Mouse (Mus musculus) layer of hippocampus, adult 11-12 months (tissue): ENCODE measurements around the gene Gpr1.
"Not testable (repeated sequence)": the region's sequence is repeated elsewhere in the genome, so short reads cannot be mapped to it uniquely, and the experiment has no call there.

ENCODE experiments used
- DNase-seq: peaks from one replicate; pipeline ENCODE4 v3.0.0; 2022; ENCODE audit warnings: low spot score

The Gpr1 gene

DNA sequence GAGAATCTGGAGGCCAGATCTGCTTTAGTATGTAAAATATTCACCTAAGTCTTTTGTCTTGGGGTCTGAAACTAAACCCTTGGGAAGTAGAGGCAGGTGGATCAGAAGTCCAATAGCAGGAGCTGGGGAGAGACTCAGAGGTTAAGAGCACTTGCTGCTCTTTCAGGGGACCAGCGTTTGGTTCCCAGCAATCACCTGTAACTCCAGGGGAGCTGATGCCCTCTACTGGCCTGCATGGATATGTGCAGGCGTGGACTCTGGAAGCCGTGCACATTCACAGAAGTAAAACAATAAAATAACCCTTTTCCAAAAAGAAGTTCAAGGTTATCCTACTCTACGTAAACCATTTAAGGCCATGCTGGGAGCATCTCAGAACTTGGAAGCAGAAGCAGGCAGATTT, 4.9 kb upstream of the Gpr1 start:
- no peak for DNase-seq

DNA sequence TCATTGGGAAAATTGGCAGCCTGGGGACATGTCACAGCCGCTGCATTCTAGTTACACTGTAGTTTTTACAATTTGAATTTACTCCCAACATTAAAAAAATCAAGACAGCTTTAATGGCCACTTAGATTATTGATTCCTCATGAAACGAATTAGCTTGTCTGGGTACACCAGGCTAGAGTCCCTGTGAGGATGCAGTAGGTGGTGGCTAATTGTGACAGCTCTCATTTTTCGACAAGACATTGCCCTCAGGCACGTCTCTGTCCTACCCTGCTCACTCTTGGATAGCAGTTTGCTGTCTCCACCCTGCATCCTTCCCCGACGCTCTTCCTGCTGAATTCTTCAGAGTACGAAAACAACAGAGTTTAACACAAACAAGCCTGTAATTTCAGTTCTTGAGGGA, 288 bp upstream of the Gpr1 start:
- DNase-seq: no peak

DNA sequence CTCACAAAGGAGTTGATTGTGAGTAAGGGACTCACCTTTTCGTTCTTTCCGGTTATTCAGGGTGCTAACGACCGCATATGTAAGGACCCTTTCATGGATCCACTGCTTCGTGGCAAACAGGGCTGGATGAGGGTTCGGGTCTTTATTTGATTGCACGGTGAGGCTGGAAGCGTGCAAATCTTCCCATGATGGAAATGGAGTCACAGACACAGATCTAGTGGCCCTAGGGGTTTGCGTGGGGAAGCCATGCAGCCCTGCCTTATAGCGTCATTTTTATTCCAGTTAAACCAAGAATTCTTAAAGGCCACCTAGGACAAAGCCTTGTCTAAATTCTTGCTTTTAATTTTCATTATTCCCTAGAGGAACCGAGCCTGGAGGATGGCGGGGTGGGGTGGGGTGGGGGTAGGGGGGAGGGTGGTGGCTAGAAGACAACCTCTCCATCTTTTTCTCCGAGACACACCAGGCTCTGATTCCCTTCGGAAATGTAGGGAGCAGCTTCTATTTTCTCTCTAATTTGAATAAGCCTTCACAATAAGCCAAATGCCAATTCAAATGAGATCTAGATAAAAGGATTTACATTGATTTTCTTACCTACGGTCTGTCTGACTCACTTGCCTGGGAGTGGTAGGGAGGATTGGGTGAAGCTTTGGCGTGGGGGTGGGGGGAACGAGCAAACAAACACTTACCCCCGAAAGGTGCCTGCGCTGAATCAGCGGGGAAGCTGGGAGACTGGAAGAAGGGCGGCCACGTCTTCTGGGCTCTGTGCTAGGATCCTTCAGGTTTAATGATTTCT, 669 bp downstream of the Gpr1 start:
- no peak for DNase-seq

DNA sequence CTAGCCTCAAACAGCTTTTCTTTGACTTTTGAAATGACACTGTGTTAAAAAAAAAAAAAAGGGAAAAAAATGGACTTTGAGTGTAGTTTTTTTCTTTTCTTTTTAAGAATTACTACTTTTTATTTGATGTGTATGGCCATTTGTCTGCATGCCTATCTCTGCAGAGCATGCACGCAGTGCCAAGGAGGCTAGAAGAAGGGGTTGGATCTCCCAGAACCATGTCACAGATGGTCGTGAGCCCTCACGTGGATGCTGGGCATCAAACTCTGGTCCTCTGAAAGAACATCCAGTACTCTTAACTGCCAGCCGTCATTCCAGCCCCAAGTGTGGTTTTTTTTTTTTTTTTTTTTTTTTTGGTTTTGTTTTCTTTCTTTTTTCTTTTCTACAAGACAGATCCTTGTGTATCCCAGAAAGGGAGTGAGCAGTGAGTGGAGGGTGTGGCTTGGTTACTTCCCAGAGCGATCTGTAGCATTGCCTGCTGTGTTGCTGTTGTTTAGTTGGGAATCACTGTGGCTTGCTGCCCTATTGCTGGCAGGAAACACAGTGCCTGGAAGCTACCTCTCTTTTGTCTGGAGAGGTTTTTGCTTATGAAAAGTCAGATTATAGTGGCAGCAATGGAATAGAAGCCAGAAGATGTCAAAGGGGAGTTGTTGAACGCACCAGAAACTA, 4.3 kb downstream of the Gpr1 start:
- DNase-seq: no peak

DNA sequence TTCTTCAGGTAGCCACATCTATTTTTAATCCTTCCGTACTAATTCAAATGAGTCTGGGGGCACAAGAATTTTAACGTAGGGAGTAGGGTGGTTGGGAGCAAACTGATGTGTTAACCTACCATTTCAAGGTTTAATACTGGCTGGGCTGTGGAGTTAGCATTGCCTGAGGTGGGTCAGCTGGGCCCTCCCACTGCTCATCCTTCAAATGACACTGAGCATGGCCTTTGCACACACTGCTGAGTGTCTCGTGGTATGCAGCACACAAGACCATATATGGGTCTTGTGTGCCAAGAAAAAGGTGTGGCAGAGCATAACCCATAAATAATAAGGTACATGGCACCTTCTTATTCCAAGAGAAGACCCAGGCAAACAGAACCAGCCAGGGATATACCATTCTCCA, 6.7 kb downstream of the Gpr1 start:
- DNase-seq: no peak

DNA sequence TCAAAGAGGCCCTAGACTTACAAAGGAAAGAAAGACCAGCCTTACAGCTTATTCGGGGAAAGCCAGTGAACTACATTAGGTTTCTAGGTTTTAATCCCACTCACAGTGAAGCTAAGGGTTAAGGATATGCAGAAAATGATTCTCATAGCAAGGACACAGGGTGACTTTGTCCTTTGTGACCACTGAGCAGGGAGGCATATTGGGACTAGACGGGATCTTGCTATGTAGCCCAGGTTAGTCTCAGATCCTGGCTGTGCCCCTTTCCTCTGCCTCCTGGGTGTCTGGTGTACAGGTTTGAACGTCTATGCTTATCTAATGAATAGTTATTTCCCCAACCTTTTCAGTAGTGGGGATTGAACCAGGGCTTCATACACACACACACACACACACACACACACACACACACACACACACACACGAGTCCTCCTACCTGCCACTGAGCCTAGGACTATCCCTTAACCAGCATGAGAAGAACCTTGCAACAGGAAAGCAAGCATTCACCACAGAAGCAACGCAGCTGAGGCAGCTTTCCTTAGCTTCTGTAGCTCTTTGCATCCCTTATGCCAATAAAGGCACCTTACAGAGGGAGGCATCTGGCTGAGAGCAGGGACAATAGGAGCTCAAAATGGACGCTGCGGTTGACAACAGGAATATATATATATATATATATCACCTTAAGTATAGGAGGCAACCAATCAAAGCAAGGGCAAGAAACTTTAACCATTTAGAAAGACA, 9.5 kb downstream of the Gpr1 start:
- DNase-seq: no peak

DNA sequence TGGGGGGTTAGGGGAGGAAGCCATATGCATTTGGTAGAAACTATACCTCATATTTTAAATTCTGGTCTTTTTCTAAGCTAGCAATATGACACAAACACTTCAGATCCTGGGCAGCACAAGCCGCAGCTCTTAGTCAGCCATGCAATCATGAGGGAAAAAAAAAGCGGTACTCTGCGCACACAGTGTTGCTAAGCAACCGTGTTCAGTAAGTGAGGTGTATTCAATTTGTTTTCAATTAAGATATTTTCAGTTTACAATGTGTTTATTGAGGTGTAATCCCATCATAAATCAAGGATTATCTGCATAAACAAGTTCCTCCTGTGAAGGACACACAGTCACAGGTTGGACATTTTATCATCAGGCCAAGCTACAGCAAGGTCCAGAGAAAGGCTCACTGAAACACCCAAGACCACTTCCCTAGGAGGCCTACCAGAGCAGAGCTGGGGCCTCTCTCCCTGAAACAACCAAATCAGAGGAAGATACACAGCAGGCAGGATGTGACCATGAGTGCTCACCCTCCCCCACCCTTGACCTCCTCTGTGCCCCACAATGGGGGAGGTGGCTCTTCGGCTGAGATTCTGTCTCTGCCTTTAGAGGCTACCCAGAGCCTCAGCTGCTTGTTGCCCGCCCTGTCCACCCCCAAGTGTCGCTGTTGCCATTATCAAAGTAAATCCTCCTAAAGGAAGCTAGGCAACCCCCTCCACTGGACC, 10.2 kb downstream of the Gpr1 start:
- peak; percentile 32 for DNase-seq

DNA sequence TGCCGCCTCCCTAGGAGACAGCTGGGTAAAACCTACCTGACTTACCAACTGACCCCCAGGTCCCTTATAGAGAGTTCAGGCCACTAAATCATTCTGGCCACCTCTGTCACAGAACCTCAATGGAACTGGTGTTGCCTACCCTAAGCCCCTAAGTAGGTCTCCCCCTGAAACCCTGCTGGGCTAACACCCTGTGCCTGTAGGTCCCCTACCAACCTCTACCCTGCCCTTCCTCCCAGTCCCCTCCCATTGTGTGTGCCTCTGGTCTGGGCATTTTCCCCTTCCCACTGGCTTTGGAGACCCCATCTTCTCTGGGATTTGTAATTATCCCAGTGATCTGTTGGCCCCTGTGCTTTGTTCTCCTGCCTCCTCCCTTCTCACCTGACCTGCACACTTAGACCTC, 10.9 kb downstream of the Gpr1 start:
- no peak for DNase-seq

DNA sequence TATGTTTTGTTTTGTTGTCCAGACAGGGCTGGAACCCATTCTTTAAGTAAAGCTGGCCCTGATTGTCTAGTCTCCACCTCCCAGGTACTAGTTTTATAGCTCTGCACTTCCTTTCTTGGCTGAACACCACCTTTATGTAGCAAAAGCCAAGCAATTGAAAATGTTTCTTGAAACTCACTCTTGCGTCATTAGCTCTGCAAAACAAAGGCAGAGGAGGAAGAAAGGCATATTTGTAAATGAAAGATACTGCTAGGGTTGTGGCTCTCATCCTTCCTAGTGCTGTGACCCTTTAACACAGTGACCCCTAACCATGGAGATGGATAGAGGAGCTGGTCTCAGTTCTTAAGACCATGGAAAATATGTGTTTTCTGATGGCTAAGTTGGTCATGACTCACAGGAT, 12.7 kb downstream of the Gpr1 start:
- DNase-seq: no peak

DNA sequence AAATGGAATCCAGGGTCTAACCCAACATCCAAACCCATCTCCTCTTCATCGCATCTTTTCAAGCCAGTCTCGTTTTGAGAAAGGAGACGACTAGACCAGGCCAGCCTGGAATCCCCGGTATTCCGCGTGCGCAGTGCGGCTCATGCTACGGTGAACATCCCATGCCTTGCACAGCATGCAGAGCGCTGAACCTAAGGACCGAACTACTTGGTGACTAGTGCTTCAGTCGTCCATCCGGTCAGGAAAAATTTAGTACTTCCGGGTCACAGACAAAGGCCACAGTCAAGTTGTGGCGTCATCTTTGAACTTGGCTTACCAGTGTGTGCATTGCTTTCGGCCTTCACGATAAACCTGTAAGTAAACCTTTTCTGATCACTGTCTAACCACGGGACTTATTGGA, 14.0 kb downstream of the Gpr1 start:
- no peak for DNase-seq

DNA sequence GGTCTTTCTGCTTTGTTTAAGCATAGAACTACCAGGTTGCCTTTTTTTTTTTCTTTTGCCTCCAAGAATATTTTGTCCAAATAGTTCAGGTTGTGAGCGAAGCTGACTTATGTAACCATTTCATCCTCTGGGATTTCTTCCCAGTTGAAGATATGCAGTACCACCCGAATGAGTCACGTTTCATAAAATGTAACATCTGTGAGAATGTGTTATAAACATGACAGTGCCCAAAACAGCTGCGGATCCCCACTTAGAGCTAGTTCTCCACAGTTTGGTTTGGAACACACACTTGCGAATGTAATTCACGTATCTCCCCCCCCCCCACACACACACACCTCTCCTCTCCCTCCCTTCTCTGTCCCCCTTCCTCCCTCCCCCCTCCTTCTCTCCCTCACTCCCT, 15.0 kb downstream of the Gpr1 start:
- no peak for DNase-seq

DNA sequence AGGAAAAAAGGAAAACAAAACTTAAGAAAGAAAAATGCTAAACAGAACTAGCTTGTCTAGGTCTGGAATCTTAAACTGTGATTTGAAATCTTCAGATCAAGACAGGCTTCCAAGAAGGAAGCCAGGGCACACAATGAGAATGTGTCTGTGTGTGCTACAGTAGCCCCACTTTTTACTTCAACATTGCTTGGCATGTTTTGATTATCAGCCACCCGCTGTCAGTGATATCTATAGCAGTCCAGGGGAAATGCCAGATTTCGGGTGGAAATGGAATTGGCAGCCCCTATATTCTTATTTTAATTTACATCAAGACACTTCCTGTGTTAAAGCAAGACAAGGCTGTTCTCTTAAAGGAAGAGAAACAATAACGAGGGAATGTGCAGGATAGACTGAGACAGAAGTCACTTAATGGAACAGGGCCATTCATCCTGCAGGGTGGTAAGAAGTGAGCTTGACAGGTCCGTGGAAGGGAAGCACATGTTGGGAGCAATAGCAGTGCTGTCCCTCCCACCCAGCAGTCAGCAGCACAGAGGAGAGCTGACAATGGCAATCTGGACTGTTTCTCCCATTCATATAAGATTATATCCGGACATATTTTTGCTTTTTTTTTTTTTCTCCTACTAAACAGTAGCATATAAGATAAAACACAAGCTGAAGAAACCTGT, 18.4 kb downstream of the Gpr1 start:
- no peak for DNase-seq

DNA sequence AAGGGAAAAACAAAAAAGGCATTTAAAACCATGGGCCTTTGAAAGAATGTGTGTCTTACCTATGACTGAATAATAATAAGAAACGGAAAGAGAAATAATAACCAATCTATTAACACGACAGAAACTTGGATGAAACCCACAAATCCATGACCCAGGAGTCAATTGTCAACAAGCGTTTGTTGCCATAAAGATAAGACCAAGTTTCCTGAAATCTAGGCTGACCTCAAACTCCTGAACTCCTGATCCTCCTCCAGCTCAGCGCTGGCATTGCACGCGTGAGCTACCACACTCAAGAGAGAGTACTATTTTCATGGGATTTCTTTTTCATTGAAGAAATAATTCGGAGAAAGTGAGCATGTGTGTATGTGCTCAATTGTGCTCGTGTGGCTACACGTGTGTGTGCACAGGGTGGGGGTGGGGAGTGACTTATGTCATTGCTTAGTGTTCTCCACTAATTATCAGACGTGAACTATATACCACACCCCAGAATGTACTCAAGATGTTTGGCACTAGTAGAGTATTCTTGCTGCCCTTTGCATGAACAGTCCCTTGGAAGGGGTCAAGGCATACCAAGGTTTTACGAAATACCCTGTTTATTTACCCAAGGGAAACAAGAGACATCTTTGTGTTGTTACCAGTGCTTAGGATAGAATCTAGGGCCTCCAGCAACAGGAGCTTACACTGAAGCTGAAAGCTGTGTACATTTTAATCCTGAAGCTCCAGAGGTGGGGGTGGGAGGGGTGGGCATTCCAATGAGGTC, 21.9 kb downstream of the Gpr1 start:
- DNase-seq: no peak

DNA sequence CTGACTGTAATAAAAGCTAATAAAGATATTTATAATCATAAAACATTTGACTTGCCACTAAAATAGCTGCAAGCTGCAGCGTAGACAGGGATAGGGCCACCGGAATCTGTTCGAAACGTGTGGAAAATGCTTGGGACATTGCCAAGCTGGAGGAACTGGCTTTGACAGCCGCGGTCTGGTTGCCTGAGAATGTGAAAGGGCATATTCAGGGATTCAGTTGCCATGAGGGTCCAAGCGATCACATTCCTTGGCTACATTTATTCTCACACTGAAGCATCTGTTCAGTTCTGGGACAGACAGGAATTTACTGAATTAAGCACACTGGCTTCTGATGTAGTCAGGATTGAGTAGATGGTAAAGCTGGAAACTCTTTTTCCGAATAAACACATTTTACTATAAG, 23.5 kb downstream of the Gpr1 start:
- DNase-seq: no peak

DNA sequence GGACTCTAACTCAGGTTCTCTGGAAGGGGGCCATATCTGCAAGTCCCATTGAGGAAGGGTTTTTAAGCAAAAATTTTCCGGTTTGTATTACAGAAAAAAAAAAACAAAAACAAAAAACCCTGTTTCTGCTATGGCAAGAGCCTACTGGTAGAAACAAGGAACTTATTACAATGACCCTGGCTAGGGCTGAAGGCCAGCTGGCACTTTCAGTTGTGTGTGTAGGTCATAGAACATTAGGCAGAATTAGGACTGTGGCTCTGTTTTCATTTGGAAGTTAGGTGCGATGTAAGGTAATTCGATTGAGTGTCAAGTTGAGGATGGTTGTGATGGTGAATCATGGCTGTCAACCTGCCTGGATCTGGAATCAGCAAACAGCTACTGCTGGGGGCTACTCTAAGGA, 25.8 kb downstream of the Gpr1 start:
- no peak for DNase-seq

DNA sequence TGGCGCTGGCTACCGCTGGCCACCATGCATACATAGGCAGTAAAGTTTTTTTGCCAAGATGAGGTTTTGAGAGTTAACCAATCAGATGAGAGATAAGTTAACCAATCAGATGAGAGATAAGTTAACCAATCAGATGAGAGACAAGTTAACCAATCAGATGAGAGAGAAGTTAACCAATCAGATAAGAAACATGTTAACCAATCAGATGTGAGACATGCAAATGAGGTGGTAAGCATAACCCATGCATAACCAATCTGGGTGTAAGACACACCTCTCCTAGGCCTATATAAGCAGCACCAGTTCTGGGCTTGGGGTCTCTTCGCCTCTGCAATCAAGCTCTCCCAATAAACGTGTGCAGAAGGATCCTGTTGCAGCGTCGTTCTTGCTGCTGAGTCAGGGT, 28.9 kb downstream of the Gpr1 start:
- not testable (repeated sequence) for DNase-seq

DNA sequence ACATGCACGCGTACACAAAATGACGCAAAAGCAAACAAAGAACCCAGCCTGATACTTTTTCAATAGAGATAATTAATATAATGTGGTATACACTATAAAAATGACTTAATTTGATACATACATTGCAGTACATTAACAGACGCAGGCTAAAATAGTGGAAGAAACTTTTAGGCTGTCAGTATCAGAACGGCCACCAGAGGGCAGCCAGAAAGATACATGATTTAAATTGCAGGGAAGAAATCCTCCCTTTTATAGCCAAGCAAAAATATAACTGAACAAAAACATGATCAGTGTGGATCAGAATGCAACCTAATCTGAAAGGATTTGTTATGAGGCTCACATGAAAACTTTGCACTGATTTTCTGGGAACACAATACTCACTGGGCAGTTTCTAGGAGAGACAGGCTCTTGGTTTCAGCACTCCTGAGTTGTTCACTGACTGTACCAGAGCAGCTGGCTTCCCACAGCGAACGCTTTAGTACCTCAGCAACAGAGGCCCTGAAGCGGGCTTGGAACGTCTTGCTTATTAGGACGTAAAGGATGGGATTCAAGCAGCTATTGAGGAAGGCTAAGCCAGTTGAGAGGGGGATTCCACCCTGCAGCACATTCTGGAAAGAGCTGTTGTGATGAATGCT, 31.6 kb downstream of the Gpr1 start:
- peak; percentile 78 for DNase-seq

DNA sequence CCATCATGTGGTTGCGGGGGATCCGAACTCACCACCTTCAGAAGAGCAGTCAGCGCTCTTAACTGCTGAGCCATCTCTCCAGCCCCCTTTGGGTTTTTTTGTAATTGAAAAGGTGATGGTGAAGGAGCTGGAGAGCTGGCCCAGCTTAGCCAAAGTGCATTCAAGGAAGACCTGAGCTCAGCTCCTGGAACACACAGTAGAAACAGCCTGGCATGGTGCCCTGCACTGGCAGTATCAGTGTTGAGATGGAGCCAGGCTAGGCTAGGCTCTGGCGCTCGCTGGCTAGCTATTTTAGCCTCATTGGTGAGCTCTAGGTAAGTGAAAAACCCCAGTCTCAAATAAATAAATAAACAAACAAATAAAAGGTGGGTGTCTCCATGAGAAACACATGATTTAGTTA, 32.1 kb downstream of the Gpr1 start:
- DNase-seq: peak; percentile 40

DNA sequence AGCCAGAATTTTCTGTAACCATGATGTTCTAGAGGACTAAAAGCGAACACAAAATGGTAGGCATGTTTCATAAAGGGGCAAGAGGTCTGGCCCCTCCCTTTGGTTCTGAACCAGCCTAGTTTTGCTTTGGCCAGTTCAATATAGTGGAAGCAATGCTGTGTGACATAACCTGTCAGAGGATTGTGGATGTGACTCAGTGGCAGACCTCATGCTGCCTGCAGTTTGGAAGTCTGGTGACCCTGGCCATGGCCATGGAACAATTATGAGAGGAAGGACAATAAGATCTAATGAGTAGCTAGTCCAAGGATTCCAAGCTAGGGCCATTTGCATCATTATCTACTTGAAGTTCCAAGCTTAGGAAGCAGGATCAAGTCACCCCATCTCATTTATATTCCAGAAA, 32.9 kb downstream of the Gpr1 start:
- no peak for DNase-seq

DNA sequence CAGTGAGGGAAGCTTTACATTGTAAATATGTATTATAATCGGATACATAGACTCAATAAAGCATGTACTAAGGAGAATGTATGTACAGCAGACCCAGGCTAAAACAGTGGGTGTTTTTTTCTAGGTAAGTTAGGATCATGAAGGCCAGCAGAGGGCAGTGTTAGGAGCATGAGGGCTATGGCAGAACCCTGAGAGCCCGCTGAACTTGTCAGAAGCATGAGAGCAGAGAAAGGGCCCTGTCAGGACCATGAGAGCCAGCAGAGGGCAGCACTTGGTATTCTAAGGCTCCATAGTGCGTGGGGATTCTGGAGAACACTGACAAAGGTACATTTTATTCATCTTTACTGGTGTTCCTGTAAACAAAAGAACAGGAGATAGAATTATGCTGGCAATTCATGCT, 33.3 kb downstream of the Gpr1 start:
- DNase-seq: peak; percentile 96

DNA sequence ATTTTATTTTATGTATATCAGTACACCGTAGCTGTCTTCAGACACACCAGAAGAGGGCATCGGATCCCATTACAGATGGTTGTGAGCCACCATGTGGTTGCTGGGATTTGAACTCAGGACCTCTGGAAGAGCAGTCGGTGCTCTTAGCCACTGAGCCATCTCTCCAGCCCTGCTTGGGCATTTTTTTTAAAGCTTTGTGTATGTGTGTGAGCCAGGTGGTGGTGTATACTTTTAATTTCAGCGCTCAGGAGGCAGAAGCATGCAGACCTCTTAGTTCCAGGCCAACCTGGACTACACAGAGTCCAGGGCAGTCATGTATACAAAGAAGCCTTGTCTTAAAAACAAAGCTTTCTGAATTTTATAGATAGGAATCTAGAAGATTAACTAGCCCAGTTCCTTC, 33.8 kb downstream of the Gpr1 start:
- not testable (repeated sequence) for DNase-seq
